Mouse (Mus musculus) heart, postnatal 0 days (tissue): ENCODE results near the gene Cir1. TPM values are rescaled to one million over a fixed set of nuclear protein-coding genes. Genes with fewer than 3 reads are reported as not detected.

Experiments used
- ATAC-seq: fragments of 200-750 bp; cut with Nextera tagmentation; 2 replicates; pipeline ENCODE4 v1.8.0; 2017; ENCODE audit warnings: low read depth, moderate number of reproducible peaks, moderate library complexity; ENCODE audit not compliant: insufficient read depth
- DNase-seq: peaks from one replicate; pipeline ENCODE4 v3.0.0-alpha.2; 2016; ENCODE audit warnings: low spot score
- H3K27ac ChIP-seq: fragments of 300-500 bp; sonication (generic); 2 replicates; pipeline ENCODE4 v1.5.1; 2014; ENCODE audit warnings: low read depth, mild to moderate bottlenecking
- H3K27me3 ChIP-seq: fragments of 300-500 bp; sonication (generic); 2 replicates; pipeline ENCODE4 v1.6.1; 2014; ENCODE audit warnings: low read length, mixed read lengths; ENCODE audit not compliant: control insufficient read depth, insufficient read depth
- H3K36me3 ChIP-seq: fragments of 300-500 bp; sonication (generic); replicated peaks from 2 replicates; pipeline ENCODE4 v1.6.1; 2014; ENCODE audit warnings: low read length, mixed read lengths; ENCODE audit not compliant: control insufficient read depth, insufficient read depth
- H3K4me1 ChIP-seq: fragments of 300-500 bp; sonication (generic); 2 replicates; pipeline ENCODE4 v1.6.1; 2014; ENCODE audit warnings: antibody characterized with exemption; ENCODE audit not compliant: control insufficient read depth, insufficient read depth
- H3K4me2 ChIP-seq: fragments of 300-500 bp; sonication (generic); 2 replicates; pipeline ENCODE4 v1.6.1; 2014; ENCODE audit warnings: low read depth, mild to moderate bottlenecking, low read length, moderate library complexity
- H3K4me3 ChIP-seq: fragments of 300-500 bp; sonication (generic); 2 replicates; pipeline ENCODE4 v1.5.1; 2014; ENCODE audit warnings: low read depth, low read length
- H3K9ac ChIP-seq: fragments of 300-500 bp; sonication (generic); replicated peaks from 2 replicates; pipeline ENCODE4 v1.6.1; 2014; ENCODE audit warnings: low read depth, low read length, mixed read lengths
- H3K9me3 ChIP-seq: fragments of 300-500 bp; sonication (generic); replicated peaks from 2 replicates; pipeline ENCODE4 v1.6.1; 2016; ENCODE audit warnings: low read length; ENCODE audit not compliant: control insufficient read depth
- CTCF ChIP-seq: IDR thresholded peaks from 2 replicates; pipeline ENCODE4 v1.5.1; 2016; ENCODE audit warnings: antibody characterized with exemption, control low read depth, low read depth
- EP300 ChIP-seq: IDR thresholded peaks from 2 replicates; pipeline ENCODE4 v1.6.1; 2016; ENCODE audit warnings: antibody characterized with exemption, low read depth
- WGBS: fragments of 180-500 bp; shearing (Covaris S2); extraction: QIAGEN DNeasy Blood & Tissue Kit; methylation state at CpG from one replicate; pipeline ENCODE4 v1.1.7; 2014; 5-methylcytosine and 5-hydroxymethylcytosine counted together
- polyA plus RNA-seq: library from polyadenylated mRNA; unstranded; fragments of >200 nt; fragmentation: Nextera tagmentation; extraction: Ambion mirVana; gene quantifications from 2 replicates; pipeline ENCODE4 v1.2.1, GENCODE M21; 2015
- total RNA-seq: library from RNA; depleted of rRNA; stranded (reverse); fragments of >200 nt; gene quantifications from 2 replicates; pipeline ENCODE4 v1.2.3, GENCODE M21; 2014; ENCODE audit warnings: low replicate concordance

Gene Cir1
- total and polyA plus RNA-seq, 2 experiments from 2014 or later, result 0.08 to 20.0 TPM

GRCm38 (mm10) chr2:73270593-73271458, 41.7 kb downstream of the Cir1 start:
- no peak overlapping the region for H3K4me2 ChIP-seq
- H3K4me3 ChIP-seq, result no peak overlapping the region; the same call in 1 of the 2 replicates
- 3% methylated on average over 38 of the region's 38 CpGs for WGBS
- H3K36me3 ChIP-seq, result no peaks in the 10 kb centered on the region
- ATAC-seq, result no peak
- H3K9me3 ChIP-seq, result no peaks in the 10 kb centered on the region
- peaks cover 88% of the 10 kb centered on the region for H3K27me3 ChIP-seq
- H3K9ac ChIP-seq, result no peak overlapping the region
- no peak for DNase-seq
- H3K4me1 ChIP-seq, result peaks cover 18% of the 10 kb centered on the region
- H3K27ac ChIP-seq, result no peak overlapping the region
- no peak for TF ChIP-seq EP300
- TF ChIP-seq CTCF, result peak; percentile 9; the same call in 1 of the 2 replicates

GRCm38 (mm10) chr2:73270071-73270592, 42.4 kb downstream of the Cir1 start:
- Histone ChIP-seq H3K4me3 (no peak overlapping the region; the same call in 1 of the 2 replicates), H3K4me2 (no peak overlapping the region), H3K27me3 (peaks cover 92% of the 10 kb centered on the region), H3K36me3 (no peaks in the 10 kb centered on the region), H3K4me1 (peaks cover 18% of the 10 kb centered on the region), H3K9ac (no peak overlapping the region), H3K9me3 (no peaks in the 10 kb centered on the region), H3K27ac (no peak overlapping the region)
- WGBS, result 6% methylated on average over 14 of the region's 14 CpGs
- ATAC-seq (no peak), DNase-seq (no peak)
- TF ChIP-seq EP300 (no peak), CTCF (no peak)

- Histone ChIP-seq H3K9me3 (no peaks in the 10 kb centered on the region), H3K27ac (no peak overlapping the region), H3K27me3 (peaks cover 93% of the 10 kb centered on the region), H3K4me1 (peaks cover 18% of the 10 kb centered on the region), H3K4me2 (no peak overlapping the region), H3K36me3 (no peaks in the 10 kb centered on the region), H3K4me3 (no peak overlapping the region), H3K9ac (no peak overlapping the region)
- TF ChIP-seq EP300, result no peak
- no peak for TF ChIP-seq CTCF
- 2% methylated on average over 16 of the region's 17 CpGs for WGBS
- DNase-seq (no peak), ATAC-seq (no peak)
Observed at GRCm38 (mm10) chr2:73269666-73270065, 42.8 kb downstream of the Cir1 start.

GRCm38 (mm10) chr2:73268836-73269395, 43.6 kb downstream of the Cir1 start:
- WGBS, result 13% methylated on average over 8 of the region's 8 CpGs
- Histone ChIP-seq H3K4me1 (peaks cover 18% of the 10 kb centered on the region), H3K36me3 (no peaks in the 10 kb centered on the region), H3K9me3 (no peaks in the 10 kb centered on the region), H3K27me3 (peaks cover 93% of the 10 kb centered on the region), H3K4me3 (no peak overlapping the region), H3K9ac (no peak overlapping the region), H3K4me2 (no peak overlapping the region), H3K27ac (no peak overlapping the region)
- TF ChIP-seq CTCF (no peak), EP300 (no peak)
- no peak for ATAC-seq
- no peak for DNase-seq

GRCm38 (mm10) chr2:73268281-73268680, 44.2 kb downstream of the Cir1 start:
- DNase-seq, result no peak
- WGBS, result 10% methylated on average over 12 of the region's 12 CpGs

More at GRCm38 (mm10) chr2:73268281-73268680, 44.2 kb downstream of the Cir1 start:
- TF ChIP-seq EP300, result no peak
- TF ChIP-seq CTCF, result no peak
- H3K9ac ChIP-seq, result no peak overlapping the region
- H3K4me2 ChIP-seq, result no peak overlapping the region
- peaks cover 12% of the 10 kb centered on the region for H3K4me1 ChIP-seq
- ATAC-seq, result no peak
- no peak overlapping the region for H3K4me3 ChIP-seq
- H3K27ac ChIP-seq, result no peak overlapping the region
- peaks cover 93% of the 10 kb centered on the region for H3K27me3 ChIP-seq
- no peaks in the 10 kb centered on the region for H3K36me3 ChIP-seq
- no peaks in the 10 kb centered on the region for H3K9me3 ChIP-seq
